Mouse (Mus musculus) ES-E14 (cell line): ENCODE measurements around the gene Sox13. TPM values are rescaled to one million over a fixed set of nuclear protein-coding genes. Genes with fewer than 3 reads are reported as not detected.
A peak's percentile ranks its signal among the peaks of the same experiment; 100 is the strongest.

Source experiments
- DNase-seq: peaks from one replicate; pipeline ENCODE4 v3.0.0-alpha.2; 2013; ENCODE audit warnings: low read depth, low spot score
- H3K27ac ChIP-seq: 2 replicates; pipeline ENCODE4 v1.5.1; 2012; ENCODE audit warnings: low read depth, mild to moderate bottlenecking, low read length, moderate library complexity, mixed read lengths; ENCODE audit not compliant: poor library complexity, insufficient read depth, severe bottlenecking
- H3K36me3 ChIP-seq: 2 replicates; pipeline ENCODE4 v1.6.1; 2012; ENCODE audit warnings: mild to moderate bottlenecking, low read length, moderate library complexity, mixed read lengths; ENCODE audit not compliant: control insufficient read depth, poor library complexity, insufficient read depth, severe bottlenecking
- H3K4me1 ChIP-seq, 2 experiments: fragments of 150-350 bp in 1 of 2; sonication (generic) in 1 of 2; 2 replicates each; pipeline ENCODE4 v1.6.1; 2012; ENCODE audit warnings: low read length in 2 of 2, mild to moderate bottlenecking in 1 of 2, mixed read lengths in 1 of 2; ENCODE audit not compliant: control insufficient read depth in 2 of 2, insufficient read depth in 2 of 2, poor library complexity in 1 of 2
- H3K4me3 ChIP-seq, 2 experiments: fragments of 150-350 bp in 1 of 2; sonication (generic) in 1 of 2; 2 replicates each; pipeline ENCODE4 v1.5.1; 2012; ENCODE audit warnings: low read length in 2 of 2, low read depth in 1 of 2, mild to moderate bottlenecking in 1 of 2, mixed read lengths in 1 of 2; ENCODE audit not compliant: insufficient read depth in 1 of 2, poor library complexity in 1 of 2, severe bottlenecking in 1 of 2
- H3K9ac ChIP-seq: 2 replicates; pipeline ENCODE4 v1.6.1; 2012; ENCODE audit warnings: low read depth, mild to moderate bottlenecking, low read length, mixed read lengths; ENCODE audit not compliant: poor library complexity, insufficient read depth, severe bottlenecking
- H3K9me3 ChIP-seq: fragments of 150-350 bp; sonication (generic); 2 replicates; pipeline ENCODE4 v1.6.1; 2012; ENCODE audit warnings: low read depth, mild to moderate bottlenecking, low read length; ENCODE audit not compliant: control insufficient read depth, insufficient read depth
- CHD2 ChIP-seq: IDR thresholded peaks from 2 replicates; pipeline ENCODE4 v1.6.1; 2014; ENCODE audit warnings: mild to moderate bottlenecking, low read depth, low read length, inconsistent platforms
- HCFC1 ChIP-seq: IDR thresholded peaks from 2 replicates; pipeline ENCODE4 v1.6.1; 2012; ENCODE audit warnings: low read length, inconsistent platforms, borderline replicate concordance; ENCODE audit not compliant: insufficient read depth
- MAFK ChIP-seq: IDR thresholded peaks from 2 replicates; pipeline ENCODE4 v1.6.1; 2014; ENCODE audit warnings: mild to moderate bottlenecking, low read depth, low read length, inconsistent platforms; ENCODE audit not compliant: insufficient read depth
- ZC3H11A ChIP-seq: IDR thresholded peaks from 2 replicates; pipeline ENCODE4 v1.6.1; 2012; ENCODE audit warnings: low read depth, mild to moderate bottlenecking, inconsistent platforms, low read length, borderline replicate concordance
- ZNF384 ChIP-seq: IDR thresholded peaks from 2 replicates; pipeline ENCODE4 v1.6.1; 2012; ENCODE audit warnings: low read depth, low read length, inconsistent platforms
- in situ Hi-C, 2 experiments: fragments of 600-800 bp; cut with MboI; formaldehyde crosslinking; loops; one replicate each; pipeline ENCODE4 v1.15.1; 2025; ENCODE audit warnings: low sequenced_read_pairs in 2 of 2, inconsistent platforms in 1 of 2; ENCODE audit not compliant: unreplicated experiment in 2 of 2
- total RNA-seq: library from RNA; depleted of rRNA; stranded (reverse); fragments of 300-350 nt; gene quantifications from 2 replicates; pipeline ENCODE4 v1.2.3, GENCODE M21; 2012

The Sox13 gene
- total RNA-seq, 1 experiment: 11.1 TPM

- H3K9ac ChIP-seq: peak within 1 kb of the TSS; percentile 31
- peaks cover 5% of the 10 kb centered on the region for H3K9me3 ChIP-seq
- TF ChIP-seq ZNF384: no peak
- in situ Hi-C loops: loop anchor here in 1 of 2 experiments (25.0 kb wide), 1 partner anchor 201 kb away; the partner anchor contains the start of gene Plekha6
- peak; percentile 99 for DNase-seq
- no peak within 1 kb of the TSS for H3K27ac ChIP-seq
- H3K36me3 ChIP-seq: no peaks in the 10 kb centered on the region
- peak within 1 kb of the TSS; percentile 63 to 96 for H3K4me3 ChIP-seq
- peaks cover 2 to 28% of the 10 kb centered on the region in 2 experiments; a peak in 2 of 4 replicates for H3K4me1 ChIP-seq
These were observed 60.7 kb downstream of the Sox13 start, which contains the start of gene Etnk2 for GRCm38 (mm10) chr1:133363276-133364021. Gene Etnk2 (plus strand): TSS chr1:133363572.

GRCm38 (mm10) chr1:133362103-133362502 lies 62.1 kb downstream of the Sox13 start:
- Histone ChIP-seq H3K9me3 (peaks cover 5% of the 10 kb centered on the region), H3K9ac (no peak overlapping the region), H3K27ac (no peak overlapping the region), H3K4me1 (peaks cover 2 to 25% of the 10 kb centered on the region in 2 experiments; a peak in 2 of 4 replicates), H3K36me3 (no peaks in the 10 kb centered on the region), H3K4me3 (no peak overlapping the region)
- TF ChIP-seq CHD2 (no peak), HCFC1 (no peak), MAFK (no peak), ZNF384 (no peak), ZC3H11A (no peak)
- in situ Hi-C loops: loop anchor here in 1 of 2 experiments (25.0 kb wide), 1 partner anchor 200 kb away; the partner anchor contains the start of gene Plekha6
- no peak for DNase-seq

GRCm38 (mm10) chr1:133361006-133361405 lies 63.2 kb downstream of the Sox13 start:
- H3K36me3 ChIP-seq: no peaks in the 10 kb centered on the region
- H3K9me3 ChIP-seq: peaks cover 5% of the 10 kb centered on the region
- H3K4me1 ChIP-seq: peaks cover 2 to 21% of the 10 kb centered on the region in 2 experiments; a peak in 2 of 4 replicates
- H3K9ac ChIP-seq: no peak overlapping the region
- no peak overlapping the region for H3K27ac ChIP-seq
- no peak for DNase-seq
- in situ Hi-C loops: loop anchor here in 1 of 2 experiments (25.0 kb wide), 1 partner anchor 199 kb away; the partner anchor contains the start of gene Plekha6
- no peak overlapping the region for H3K4me3 ChIP-seq
- TF ChIP-seq HCFC1: no peak

GRCm38 (mm10) chr1:133356330-133356729 lies 67.8 kb downstream of the Sox13 start:
- no peak for DNase-seq
- H3K9me3 ChIP-seq: peaks cover 3% of the 10 kb centered on the region; the same call in 1 of the 2 replicates
- peaks cover 0 to 4% of the 10 kb centered on the region in 2 experiments; a peak in 1 of 4 replicates for H3K4me1 ChIP-seq
- H3K9ac ChIP-seq: no peak overlapping the region
- no peak overlapping the region for H3K4me3 ChIP-seq
- TF ChIP-seq CHD2: no peak
- no peak for TF ChIP-seq HCFC1
- TF ChIP-seq MAFK: no peak
- TF ChIP-seq ZNF384: no peak
- no peak for TF ChIP-seq ZC3H11A
- no peaks in the 10 kb centered on the region for H3K36me3 ChIP-seq
- H3K27ac ChIP-seq: no peak overlapping the region
- in situ Hi-C loops: loop anchor here (10.0 to 25.0 kb wide), 2 partner anchors 182 to 194 kb away; partner anchors contain the start of gene Plekha6 (in 1 of the 2)
